Mouse (Mus musculus): ENCODE results near the gene Olfr790.

Olfr790 gene

GRCm38 (mm10) chr10:129498192-129498591 lies at the start of gene Olfr790:
TSS of gene Olfr790 (plus strand) at chr10:129498492.
- in situ Hi-C loops (cut with MboI, MseI) = no loop called here

DNA sequence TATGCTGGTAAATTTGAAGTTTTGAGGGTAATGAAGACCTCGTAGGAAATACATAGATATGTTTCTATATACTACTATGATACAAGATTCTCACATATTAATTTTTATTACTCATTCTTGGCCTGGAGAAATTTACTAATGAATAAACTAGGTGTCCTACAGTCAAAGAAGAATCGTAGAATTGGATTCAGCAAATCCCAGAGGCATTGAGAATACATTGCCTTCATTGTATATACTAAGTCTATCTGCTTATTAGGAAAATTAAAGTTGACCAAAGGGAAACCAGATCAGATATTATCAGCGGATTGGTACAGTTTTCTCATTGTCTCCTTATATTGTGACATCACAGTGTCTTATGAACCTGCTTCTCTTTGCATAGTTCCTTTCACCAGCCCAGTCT lies 36.7 kb upstream of the Olfr790 start, which contains the start of gene Olfr787:
Gene Olfr787 (plus strand): TSS at position 301 of the 400 bp plus-strand sequence.
- in situ Hi-C loops (cut with MboI, MseI) = no loop called here

- in situ Hi-C loops (cut with MboI, MseI) = no loop called here
Observed at GRCm38 (mm10) chr10:129470698-129471097, 27.6 kb upstream of the Olfr790 start, which contains the start of gene Olfr788. TSS of gene Olfr788 (plus strand) at chr10:129470998.

DNA sequence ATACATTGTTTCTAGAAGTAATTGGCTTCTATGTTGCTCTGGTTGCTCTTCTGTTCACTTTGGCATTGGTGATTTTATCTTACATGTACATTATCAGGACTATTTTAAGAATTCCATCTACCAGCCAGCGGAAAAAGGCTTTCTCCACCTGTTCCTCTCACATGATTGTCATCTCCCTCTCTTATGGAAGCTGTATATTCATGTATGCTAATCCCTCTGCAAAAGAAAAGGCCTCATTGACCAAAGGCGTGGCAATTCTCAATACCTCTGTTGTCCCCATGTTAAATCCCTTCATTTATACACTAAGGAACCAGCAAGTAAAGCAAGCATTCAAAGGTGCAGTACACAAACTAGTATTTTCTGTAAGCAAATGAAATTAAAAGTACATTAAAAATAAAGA lies 25.0 kb upstream of the Olfr790 start:
- in situ Hi-C loops (cut with MboI, MseI) = no loop called here

GRCm38 (mm10) chr10:129473723-129474122 lies 24.6 kb upstream of the Olfr790 start:
- in situ Hi-C loops (cut with MboI, MseI) = no loop called here

- in situ Hi-C loops (cut with MboI, MseI) = no loop called here
Observed at GRCm38 (mm10) chr10:129484452-129484851, 13.8 kb upstream of the Olfr790 start, which contains the start of gene Olfr789. TSS of gene Olfr789 (plus strand) at chr10:129484752.

DNA sequence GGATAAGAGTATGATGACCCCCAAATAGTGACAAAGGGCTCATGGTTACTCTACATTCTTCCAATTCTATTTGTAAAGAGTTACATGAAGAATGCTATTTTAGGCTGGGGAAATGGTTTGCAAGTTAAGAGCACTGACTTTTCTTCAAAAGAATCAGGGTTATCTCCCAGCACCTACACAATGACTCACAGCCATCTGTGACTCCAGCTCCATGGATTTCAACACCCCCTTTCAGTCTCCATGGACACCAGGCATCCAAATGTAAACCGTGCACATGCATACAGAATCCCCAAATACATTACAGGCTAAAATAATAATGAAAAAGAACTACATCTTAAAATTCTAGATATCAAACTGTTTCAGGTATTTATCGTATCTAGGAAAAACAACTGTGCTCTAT lies 8.2 kb upstream of the Olfr790 start:
- in situ Hi-C loops (cut with MboI, MseI) = no loop called here

- in situ Hi-C loops (cut with MboI, MseI) = no loop called here
Observed at GRCm38 (mm10) chr10:129521492-129521891, 23.2 kb downstream of the Olfr790 start, which contains the start of gene Olfr791. TSS of gene Olfr791 (plus strand) at chr10:129521792.

- in situ Hi-C loops (cut with MboI, MseI) = no loop called here
Observed at GRCm38 (mm10) chr10:129538862-129539261, 40.6 kb downstream of the Olfr790 start, which contains the start of gene Olfr792. TSS of gene Olfr792 (plus strand) at chr10:129539162.

GRCm38 (mm10) chr10:129549354-129549753 lies 51.1 kb downstream of the Olfr790 start:
- in situ Hi-C loops (cut with MboI, MseI) = no loop called here

Measured in T-helper 17 cell (primary cell).